Mouse (Mus musculus): ENCODE measurements around the gene Dazap1. TPM values are rescaled to one million over a fixed set of nuclear protein-coding genes. Genes with fewer than 3 reads are reported as not detected.

Gene Dazap1
- polyA plus RNA-seq, 1 experiment, result 175 TPM

GRCm38 (mm10) chr10:80316359-80316781, 55.1 kb downstream of the Dazap1 start:
- H3K27ac ChIP-seq (ENCODE audit: insufficient read depth, low read length), result no peak overlapping the region
- peaks cover 1% of the 10 kb centered on the region for H3K4me1 ChIP-seq (ENCODE audit: control insufficient read depth, insufficient read depth, low read length)
- H3K27me3 ChIP-seq (ENCODE audit: control insufficient read depth, insufficient read depth, low read length, poor library complexity, severe bottlenecking), result no peaks in the 10 kb centered on the region
- H3K9ac ChIP-seq (ENCODE audit: low read depth, poor library complexity, severe bottlenecking), result no peak overlapping the region
- H3K36me3 ChIP-seq (ENCODE audit: control insufficient read depth, insufficient read depth, low read length, poor library complexity, severe bottlenecking), result no peaks in the 10 kb centered on the region
- TF ChIP-seq POLR2A (IDR thresholded peaks at IDR 0.05; ENCODE audit: insufficient read depth, low read length), result no peak
- no peak for TF ChIP-seq CTCF (IDR thresholded peaks at IDR 0.05; ENCODE audit: low read depth, low read length)
- no peak for TF ChIP-seq EP300 (IDR thresholded peaks at IDR 0.05; ENCODE audit: insufficient read depth, low read depth, low read length)
- no peaks in the 10 kb centered on the region for H3K9me3 ChIP-seq (replicated peaks; ENCODE audit: control insufficient read depth, insufficient read depth, low read length, poor library complexity, severe bottlenecking)
- H3K4me3 ChIP-seq (ENCODE audit: low read depth, low read length), result no peak overlapping the region

- Histone ChIP-seq H3K9me3 (replicated peaks; ENCODE audit: control insufficient read depth, insufficient read depth, low read length, poor library complexity, severe bottlenecking) (no peaks in the 10 kb centered on the region), H3K4me1 (ENCODE audit: control insufficient read depth, insufficient read depth, low read length) (peaks cover 1% of the 10 kb centered on the region), H3K27me3 (ENCODE audit: control insufficient read depth, insufficient read depth, low read length, poor library complexity, severe bottlenecking) (no peaks in the 10 kb centered on the region), H3K9ac (ENCODE audit: low read depth, poor library complexity, severe bottlenecking) (no peak overlapping the region), H3K36me3 (ENCODE audit: control insufficient read depth, insufficient read depth, low read length, poor library complexity, severe bottlenecking) (no peaks in the 10 kb centered on the region), H3K27ac (ENCODE audit: insufficient read depth, low read length) (no peak overlapping the region), H3K4me3 (ENCODE audit: low read depth, low read length) (no peak overlapping the region)
- TF ChIP-seq CTCF (IDR thresholded peaks at IDR 0.05; ENCODE audit: low read depth, low read length), result no peak
- TF ChIP-seq POLR2A (IDR thresholded peaks at IDR 0.05; ENCODE audit: insufficient read depth, low read length), result no peak
- no peak for TF ChIP-seq EP300 (IDR thresholded peaks at IDR 0.05; ENCODE audit: insufficient read depth, low read depth, low read length)
These were observed 55.7 kb downstream of the Dazap1 start for GRCm38 (mm10) chr10:80317011-80317410.

GRCm38 (mm10) chr10:80320340-80320760, 59.1 kb downstream of the Dazap1 start, which contains the start of gene 2310011J03Rik:
Gene 2310011J03Rik (minus strand): TSS chr10:80320537.
- Histone ChIP-seq H3K27ac (ENCODE audit: insufficient read depth, low read length) (peak within 1 kb of the TSS; percentile 37; the same call in 1 of the 2 replicates), H3K4me1 (ENCODE audit: control insufficient read depth, insufficient read depth, low read length) (peaks cover 1% of the 10 kb centered on the region), H3K36me3 (ENCODE audit: control insufficient read depth, insufficient read depth, low read length, poor library complexity, severe bottlenecking) (no peaks in the 10 kb centered on the region), H3K9me3 (replicated peaks; ENCODE audit: control insufficient read depth, insufficient read depth, low read length, poor library complexity, severe bottlenecking) (no peaks in the 10 kb centered on the region), H3K9ac (ENCODE audit: low read depth, poor library complexity, severe bottlenecking) (peak within 1 kb of the TSS; percentile 67), H3K4me3 (ENCODE audit: low read depth, low read length) (peak within 1 kb of the TSS; percentile 83), H3K27me3 (ENCODE audit: control insufficient read depth, insufficient read depth, low read length, poor library complexity, severe bottlenecking) (no peaks in the 10 kb centered on the region)
- no peak for TF ChIP-seq POLR2A (IDR thresholded peaks at IDR 0.05; ENCODE audit: insufficient read depth, low read length)
- TF ChIP-seq EP300 (IDR thresholded peaks at IDR 0.05; ENCODE audit: insufficient read depth, low read depth, low read length), result no peak
- TF ChIP-seq CTCF (IDR thresholded peaks at IDR 0.05; ENCODE audit: low read depth, low read length), result no peak

GRCm38 (mm10) chr10:80321014-80321669, 59.9 kb downstream of the Dazap1 start:
- no peak overlapping the region for H3K4me3 ChIP-seq (ENCODE audit: low read depth, low read length)
- TF ChIP-seq EP300 (IDR thresholded peaks at IDR 0.05; ENCODE audit: insufficient read depth, low read depth, low read length), result no peak
- no peak for TF ChIP-seq CTCF (IDR thresholded peaks at IDR 0.05; ENCODE audit: low read depth, low read length)
- no peak for TF ChIP-seq POLR2A (IDR thresholded peaks at IDR 0.05; ENCODE audit: insufficient read depth, low read length)
- no peak overlapping the region for H3K9ac ChIP-seq (ENCODE audit: low read depth, poor library complexity, severe bottlenecking)
- H3K27ac ChIP-seq (ENCODE audit: insufficient read depth, low read length), result no peak overlapping the region
- H3K9me3 ChIP-seq (replicated peaks; ENCODE audit: control insufficient read depth, insufficient read depth, low read length, poor library complexity, severe bottlenecking), result no peaks in the 10 kb centered on the region
- H3K27me3 ChIP-seq (ENCODE audit: control insufficient read depth, insufficient read depth, low read length, poor library complexity, severe bottlenecking), result no peaks in the 10 kb centered on the region
- H3K4me1 ChIP-seq (ENCODE audit: control insufficient read depth, insufficient read depth, low read length), result peaks cover 1% of the 10 kb centered on the region
- H3K36me3 ChIP-seq (ENCODE audit: control insufficient read depth, insufficient read depth, low read length, poor library complexity, severe bottlenecking), result no peaks in the 10 kb centered on the region

GRCm38 (mm10) chr10:80321670-80322581, 60.6 kb downstream of the Dazap1 start:
- Histone ChIP-seq H3K27ac (ENCODE audit: insufficient read depth, low read length) (no peak overlapping the region), H3K4me3 (ENCODE audit: low read depth, low read length) (no peak overlapping the region), H3K9ac (ENCODE audit: low read depth, poor library complexity, severe bottlenecking) (no peak overlapping the region), H3K4me1 (ENCODE audit: control insufficient read depth, insufficient read depth, low read length) (peaks cover 1% of the 10 kb centered on the region), H3K27me3 (ENCODE audit: control insufficient read depth, insufficient read depth, low read length, poor library complexity, severe bottlenecking) (no peaks in the 10 kb centered on the region), H3K36me3 (ENCODE audit: control insufficient read depth, insufficient read depth, low read length, poor library complexity, severe bottlenecking) (no peaks in the 10 kb centered on the region), H3K9me3 (replicated peaks; ENCODE audit: control insufficient read depth, insufficient read depth, low read length, poor library complexity, severe bottlenecking) (no peaks in the 10 kb centered on the region)
- no peak for TF ChIP-seq POLR2A (IDR thresholded peaks at IDR 0.05; ENCODE audit: insufficient read depth, low read length)
- TF ChIP-seq EP300 (IDR thresholded peaks at IDR 0.05; ENCODE audit: insufficient read depth, low read depth, low read length), result no peak

All from ES-Bruce4 (cell line).